Mouse (Mus musculus) midbrain, embryonic 10.5 days (tissue): ENCODE data around the gene Ptpn13. TPM values are rescaled to one million over a fixed set of nuclear protein-coding genes. Genes with fewer than 3 reads are reported as not detected.
A peak's percentile ranks its signal among the peaks of the same experiment; 100 is the strongest.

Source experiments
- DNase-seq: peaks from one replicate; pipeline ENCODE4 v3.0.0-alpha.2; 2017; ENCODE audit warnings: low spot score
- H3K27ac ChIP-seq: fragments of 300-500 bp; sonication (generic); replicated peaks from 2 replicates; pipeline ENCODE4 v1.5.1; 2016; ENCODE audit warnings: mild to moderate bottlenecking
- H3K27me3 ChIP-seq: fragments of 300-500 bp; sonication (generic); 2 replicates; pipeline ENCODE4 v1.6.1; 2016; ENCODE audit warnings: low read depth, mild to moderate bottlenecking; ENCODE audit not compliant: poor library complexity, severe bottlenecking
- H3K36me3 ChIP-seq: fragments of 300-500 bp; sonication (generic); 2 replicates; pipeline ENCODE4 v1.6.1; 2016; ENCODE audit warnings: mild to moderate bottlenecking, moderate library complexity
- H3K4me1 ChIP-seq: fragments of 300-500 bp; sonication (generic); 2 replicates; pipeline ENCODE4 v1.6.1; 2016
- H3K4me3 ChIP-seq: fragments of 300-500 bp; sonication (generic); 2 replicates; pipeline ENCODE4 v1.5.1; 2016; ENCODE audit warnings: mild to moderate bottlenecking, moderate library complexity
- H3K9me3 ChIP-seq: fragments of 300-500 bp; sonication (generic); replicated peaks from 2 replicates; pipeline ENCODE4 v1.6.1; 2016; ENCODE audit warnings: mild to moderate bottlenecking
- WGBS: fragments of 180-500 bp; shearing (Covaris S2); methylation state at CpG from one replicate; pipeline ENCODE4 v1.1.7; 2016; 5-methylcytosine and 5-hydroxymethylcytosine counted together
- polyA plus RNA-seq: library from polyadenylated mRNA; unstranded; fragments of >200 nt; fragmentation: Nextera tagmentation; extraction: Ambion mirVana; gene quantifications from 2 replicates; pipeline ENCODE4 v1.2.1, GENCODE M21; 2016

Gene Ptpn13
- polyA plus RNA-seq, 1 experiment from 2014 or later: 17.5 TPM

DNA sequence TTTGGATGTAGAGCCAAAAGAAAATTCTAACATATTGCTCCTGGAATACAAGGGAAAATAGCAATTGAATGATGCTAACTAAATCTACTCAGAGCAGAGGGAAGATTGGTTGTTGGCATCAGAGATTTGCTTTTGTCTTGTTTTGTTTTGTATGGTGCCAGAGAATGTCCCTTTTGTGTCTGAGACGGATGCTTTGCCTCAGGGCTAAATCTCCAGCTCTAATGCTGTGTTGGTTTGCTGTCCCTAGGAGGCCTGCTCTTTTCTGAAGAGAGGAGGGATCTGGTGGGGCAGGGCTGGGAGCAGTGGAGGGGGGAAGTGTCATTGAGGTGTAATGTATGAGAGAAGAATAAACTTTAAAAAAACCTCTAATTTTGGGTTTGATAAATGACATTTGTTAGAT is 23.5 kb downstream of the Ptpn13 start:
- DNase-seq: no peak
- Histone ChIP-seq H3K4me1 (peaks cover 40% of the 10 kb centered on the region), H3K27ac (peak overlapping the region; percentile 75), H3K27me3 (no peaks in the 10 kb centered on the region), H3K9me3 (peaks cover 9% of the 10 kb centered on the region; the same call in 1 of the 2 replicates), H3K36me3 (peaks cover 24% of the 10 kb centered on the region), H3K4me3 (0 out of 2 replicates have a peak overlapping the region, but pooled peaks have one; percentile 26)
- WGBS: 10% methylated on average over 1 of the region's 1 CpGs

- DNase-seq: no peak
- Histone ChIP-seq H3K27ac (no peak overlapping the region), H3K4me1 (peaks cover 36% of the 10 kb centered on the region), H3K4me3 (no peak overlapping the region), H3K27me3 (no peaks in the 10 kb centered on the region), H3K36me3 (peaks cover 29% of the 10 kb centered on the region), H3K9me3 (peaks cover 9% of the 10 kb centered on the region; the same call in 1 of the 2 replicates)
- 98% methylated on average over 1 of the region's 1 CpGs for WGBS
Observed at GRCm38 (mm10) chr5:103450663-103451062, 25.7 kb downstream of the Ptpn13 start.

- Histone ChIP-seq H3K4me1 (peaks cover 13% of the 10 kb centered on the region), H3K36me3 (peaks cover 31% of the 10 kb centered on the region), H3K27ac (no peak overlapping the region), H3K9me3 (peaks cover 9% of the 10 kb centered on the region; the same call in 1 of the 2 replicates), H3K4me3 (no peak overlapping the region), H3K27me3 (no peaks in the 10 kb centered on the region)
- 91% methylated on average over 14 of the region's 14 CpGs for WGBS
- DNase-seq: no peak
Observed at GRCm38 (mm10) chr5:103453361-103454140, 28.6 kb downstream of the Ptpn13 start.

- DNase-seq: no peak
- no peaks in the 10 kb centered on the region; the same call in 1 of the 2 replicates for H3K9me3 ChIP-seq
- peaks cover 16% of the 10 kb centered on the region; the same call in 1 of the 2 replicates for H3K36me3 ChIP-seq
- no peak overlapping the region for H3K4me3 ChIP-seq
- H3K27ac ChIP-seq: no peak overlapping the region
- peaks cover 12% of the 10 kb centered on the region for H3K4me1 ChIP-seq
- no peaks in the 10 kb centered on the region for H3K27me3 ChIP-seq
- WGBS: 88% methylated on average over 1 of the region's 1 CpGs
Observed at GRCm38 (mm10) chr5:103456794-103457193, 31.8 kb downstream of the Ptpn13 start.

DNA sequence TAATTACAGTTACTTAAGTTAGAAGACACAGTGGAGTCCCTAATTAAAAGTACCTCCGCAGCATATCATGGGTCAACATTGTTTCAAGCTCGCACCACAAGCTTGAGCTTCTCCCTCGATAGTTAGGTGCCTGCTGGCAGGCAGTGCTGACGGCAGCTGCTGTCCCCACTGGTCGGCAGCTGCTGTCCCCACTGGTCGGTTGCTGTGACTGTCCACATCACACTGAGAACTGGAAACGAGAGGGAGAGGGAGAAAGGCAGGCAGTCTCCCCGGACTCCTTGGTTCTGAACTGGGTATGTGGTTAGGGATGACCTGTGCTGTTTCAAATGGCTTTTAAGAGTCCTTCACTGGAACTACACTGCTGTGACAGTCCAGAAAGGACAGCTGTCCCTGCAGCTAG is 33.4 kb downstream of the Ptpn13 start:
- Histone ChIP-seq H3K4me1 (peaks cover 12% of the 10 kb centered on the region), H3K9me3 (no peaks in the 10 kb centered on the region; the same call in 1 of the 2 replicates), H3K36me3 (peaks cover 21% of the 10 kb centered on the region), H3K4me3 (no peak overlapping the region), H3K27ac (peak overlapping the region; percentile 43), H3K27me3 (no peaks in the 10 kb centered on the region)
- DNase-seq: no peak
- 64% methylated on average over 8 of the region's 8 CpGs for WGBS

DNA sequence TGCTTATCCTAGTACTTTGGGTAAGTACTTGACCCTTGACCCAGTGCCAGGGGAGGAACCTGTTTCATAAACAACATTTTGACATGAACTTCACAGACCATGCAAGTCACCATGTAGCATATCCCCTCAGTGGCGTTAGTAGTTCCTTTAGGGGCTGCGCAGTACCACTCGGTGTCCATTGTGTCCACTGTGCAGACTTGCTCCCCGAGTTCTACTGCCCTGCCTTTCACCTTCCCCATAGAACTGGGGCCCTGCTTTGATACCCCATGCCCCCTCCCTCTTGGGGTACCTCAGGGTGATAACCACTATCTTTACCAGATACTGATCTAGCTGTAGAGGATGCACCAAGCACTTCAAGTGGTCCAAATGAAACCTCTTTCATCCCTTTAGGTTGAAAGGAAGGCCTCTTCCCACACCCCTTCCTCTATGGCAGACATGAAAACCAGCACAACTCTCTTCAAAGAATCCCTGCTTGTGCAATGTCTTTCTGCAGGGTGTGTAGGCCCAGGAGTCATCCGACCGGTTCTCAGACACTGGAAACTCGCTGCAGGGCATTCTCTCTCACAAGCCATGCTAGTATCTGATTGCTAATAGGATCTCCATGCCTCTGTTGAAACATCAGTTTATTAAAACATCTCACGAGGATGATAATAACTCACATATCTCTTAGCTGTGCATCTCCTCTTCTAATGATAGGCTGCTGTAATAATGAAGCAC is 34.1 kb downstream of the Ptpn13 start:
- no peak for DNase-seq
- H3K36me3 ChIP-seq: peaks cover 28% of the 10 kb centered on the region
- H3K9me3 ChIP-seq: no peaks in the 10 kb centered on the region; the same call in 1 of the 2 replicates
- no peaks in the 10 kb centered on the region for H3K27me3 ChIP-seq
- peaks cover 12% of the 10 kb centered on the region for H3K4me1 ChIP-seq
- WGBS: 89% methylated on average over 8 of the region's 8 CpGs
- peak overlapping the region; percentile 43 for H3K27ac ChIP-seq
- H3K4me3 ChIP-seq: no peak overlapping the region

DNA sequence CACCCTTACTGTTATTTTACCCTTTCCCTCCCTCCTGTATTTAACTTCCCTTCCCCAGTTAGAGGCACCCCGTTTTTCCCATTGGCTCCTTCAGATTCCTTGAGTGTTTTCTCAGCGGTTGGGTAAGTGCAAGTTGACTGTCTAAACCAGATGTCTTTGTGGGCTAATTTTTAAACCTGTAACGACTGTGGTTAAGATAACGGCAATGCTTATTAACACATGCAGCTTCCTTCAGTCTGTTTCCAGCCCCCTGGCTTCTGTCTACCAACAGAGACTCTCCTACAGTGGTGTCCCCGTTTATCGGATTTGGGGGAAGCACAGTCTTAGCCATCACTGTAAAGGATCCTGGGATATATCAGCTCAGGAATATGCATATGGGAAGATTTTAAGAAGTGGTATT is 35.9 kb downstream of the Ptpn13 start:
- DNase-seq: no peak
- peaks cover 25% of the 10 kb centered on the region for H3K36me3 ChIP-seq
- WGBS: 89% methylated on average over 6 of the region's 6 CpGs
- H3K27ac ChIP-seq: no peak overlapping the region
- H3K9me3 ChIP-seq: no peaks in the 10 kb centered on the region; the same call in 1 of the 2 replicates
- H3K4me3 ChIP-seq: no peak overlapping the region
- H3K27me3 ChIP-seq: no peaks in the 10 kb centered on the region
- peaks cover 12% of the 10 kb centered on the region for H3K4me1 ChIP-seq

DNA sequence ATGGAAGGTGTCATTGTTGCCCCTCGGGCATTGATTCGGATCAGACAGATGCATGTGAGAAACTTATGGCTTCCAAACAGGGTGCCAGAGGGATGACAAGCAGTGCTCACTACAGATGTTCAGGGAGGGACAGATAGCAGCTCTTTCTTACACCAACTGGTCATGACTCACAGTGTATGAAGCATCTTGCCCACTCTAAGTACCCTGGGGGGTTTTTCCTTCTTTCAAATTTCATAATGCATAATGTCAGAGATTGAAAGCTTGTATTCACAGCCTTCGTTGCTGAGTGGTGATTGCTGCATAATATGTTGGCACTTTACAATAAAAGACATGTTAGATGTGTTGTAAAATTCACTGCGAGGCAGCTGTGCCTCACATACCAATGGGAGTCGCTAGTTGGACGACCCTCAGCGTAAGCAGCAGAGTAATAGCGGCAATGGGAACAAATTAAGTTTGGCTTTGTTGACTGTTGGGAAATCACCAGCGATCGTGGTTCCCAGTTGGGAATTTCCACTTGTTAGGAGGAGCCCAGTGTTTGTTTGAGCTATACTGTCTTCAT is 38.7 kb downstream of the Ptpn13 start:
- Histone ChIP-seq H3K27ac (no peak overlapping the region), H3K9me3 (no peaks in the 10 kb centered on the region), H3K27me3 (no peaks in the 10 kb centered on the region), H3K36me3 (peaks cover 25% of the 10 kb centered on the region), H3K4me3 (no peak overlapping the region), H3K4me1 (peaks cover 6% of the 10 kb centered on the region)
- whole genome bisulfite sequencing: 94% methylated on average over 10 of the region's 10 CpGs
- no peak for DNase-seq

DNA sequence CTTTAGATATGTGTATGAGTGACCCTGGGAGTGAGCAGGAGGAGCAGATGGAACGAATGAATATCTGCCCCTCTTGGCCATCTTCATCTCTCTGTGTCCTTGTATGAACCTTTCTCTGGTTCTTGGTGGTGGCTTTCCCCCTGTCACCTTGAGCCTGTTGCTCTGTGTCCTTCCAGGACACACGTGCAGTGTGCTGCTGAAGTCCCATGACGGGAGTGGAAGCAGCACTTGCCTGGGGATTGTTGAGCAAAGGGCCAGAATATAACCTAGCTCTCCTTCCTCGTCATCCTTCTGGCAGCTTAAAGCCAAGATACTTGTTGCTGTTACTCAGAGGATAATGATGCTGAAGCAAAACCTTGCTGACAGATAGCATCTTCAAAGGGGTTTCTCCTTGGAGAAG is 39.3 kb downstream of the Ptpn13 start:
- Histone ChIP-seq H3K9me3 (no peaks in the 10 kb centered on the region), H3K4me1 (peaks cover under 1% of the 10 kb centered on the region; the same call in 1 of the 2 replicates), H3K27ac (no peak overlapping the region), H3K36me3 (peaks cover 25% of the 10 kb centered on the region), H3K4me3 (no peak overlapping the region), H3K27me3 (no peaks in the 10 kb centered on the region)
- 91% methylated on average over 4 of the region's 4 CpGs for WGBS
- no peak for DNase-seq

DNA sequence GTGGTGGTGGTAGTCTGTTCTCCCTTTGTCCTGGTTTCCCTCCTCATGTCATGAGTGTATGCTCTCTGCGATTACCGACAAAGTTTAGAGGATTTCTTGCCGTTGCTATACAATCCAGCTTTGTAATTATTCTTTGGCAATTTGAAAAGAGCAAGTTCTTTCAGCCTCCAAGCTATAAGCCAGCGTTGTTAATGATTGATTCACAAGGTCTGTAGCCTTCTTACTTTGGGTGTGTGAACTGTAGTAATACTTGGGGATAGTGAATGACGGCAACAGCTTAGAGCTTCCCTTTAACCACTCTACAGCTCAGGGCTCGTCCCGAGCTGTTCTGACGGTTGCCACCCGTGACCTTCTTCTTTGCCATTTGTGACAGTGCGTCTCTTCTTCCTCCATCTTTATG is 39.8 kb downstream of the Ptpn13 start:
- H3K27ac ChIP-seq: no peak overlapping the region
- H3K27me3 ChIP-seq: no peaks in the 10 kb centered on the region
- no peaks in the 10 kb centered on the region; the same call in 1 of the 2 replicates for H3K4me1 ChIP-seq
- DNase-seq: no peak
- H3K4me3 ChIP-seq: no peak overlapping the region
- H3K9me3 ChIP-seq: no peaks in the 10 kb centered on the region
- peaks cover 25% of the 10 kb centered on the region for H3K36me3 ChIP-seq
- WGBS: 92% methylated on average over 10 of the region's 10 CpGs

- WGBS: 86% methylated on average over 5 of the region's 5 CpGs
- Histone ChIP-seq H3K27me3 (no peaks in the 10 kb centered on the region), H3K36me3 (0 out of 2 replicates have a peak, but pooled peaks cover 2% of the 10 kb centered on the region), H3K4me1 (no peaks in the 10 kb centered on the region; the same call in 1 of the 2 replicates), H3K27ac (no peak overlapping the region), H3K4me3 (no peak overlapping the region), H3K9me3 (no peaks in the 10 kb centered on the region)
- DNase-seq: no peak
Observed at GRCm38 (mm10) chr5:103472670-103473069, 47.7 kb downstream of the Ptpn13 start.

GRCm38 (mm10) chr5:103473467-103474096 is 48.6 kb downstream of the Ptpn13 start:
- Histone ChIP-seq H3K9me3 (no peaks in the 10 kb centered on the region), H3K36me3 (0 out of 2 replicates have a peak, but pooled peaks cover 2% of the 10 kb centered on the region), H3K4me1 (no peaks in the 10 kb centered on the region; the same call in 1 of the 2 replicates), H3K4me3 (no peak overlapping the region), H3K27me3 (no peaks in the 10 kb centered on the region), H3K27ac (no peak overlapping the region)
- no peak for DNase-seq
- 91% methylated on average over 11 of the region's 11 CpGs for WGBS
